Mouse (Mus musculus) lung, postnatal 36 days (tissue): ENCODE results near the gene Gm10642.
A peak's percentile ranks its signal among the peaks of the same experiment; 100 is the strongest.

Experiments
- DNase-seq: peaks from one replicate; pipeline ENCODE4 v3.0.0; 2022; ENCODE audit warnings: mixed read lengths

Gm10642 gene

DNA sequence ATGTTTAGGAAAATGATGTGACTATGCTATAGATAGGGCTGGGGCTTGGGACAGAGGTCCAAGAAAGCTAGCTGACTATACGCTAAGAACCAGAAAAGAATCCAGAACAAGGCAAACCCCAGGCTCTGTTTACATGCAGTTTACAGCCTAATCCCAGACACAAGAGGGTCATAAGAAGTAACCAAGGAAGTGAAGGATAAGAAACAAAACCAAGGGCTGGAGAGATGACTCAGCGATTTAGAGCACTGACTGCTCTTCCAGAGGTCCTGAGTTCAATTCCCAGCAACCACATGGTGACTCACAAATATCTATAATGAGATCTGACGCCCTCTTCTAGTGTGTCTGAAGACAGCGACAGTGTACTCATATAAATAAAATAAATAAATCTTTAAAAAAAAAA is 19.1 kb downstream of the Gm10642 start:
- DNase-seq: no peak

DNA sequence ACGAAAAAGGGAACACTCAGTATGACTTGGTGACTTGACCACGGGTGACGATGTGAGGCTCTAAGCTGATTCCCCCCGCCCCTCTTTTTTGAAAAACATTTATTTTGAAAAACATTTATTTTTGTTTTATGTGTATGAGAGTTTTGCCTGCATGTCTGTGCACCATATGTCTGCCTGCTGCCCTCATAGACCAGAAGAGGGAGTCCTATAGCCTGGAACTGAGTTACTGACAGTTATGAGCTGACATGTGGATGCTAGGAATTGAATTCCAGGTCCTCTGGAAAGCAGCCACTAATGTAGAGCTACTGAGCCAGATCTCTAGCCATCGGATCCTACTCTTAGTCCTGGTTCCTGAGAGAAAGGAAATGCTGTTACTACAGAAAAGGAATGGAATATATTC is 19.9 kb downstream of the Gm10642 start:
- no peak for DNase-seq

DNA sequence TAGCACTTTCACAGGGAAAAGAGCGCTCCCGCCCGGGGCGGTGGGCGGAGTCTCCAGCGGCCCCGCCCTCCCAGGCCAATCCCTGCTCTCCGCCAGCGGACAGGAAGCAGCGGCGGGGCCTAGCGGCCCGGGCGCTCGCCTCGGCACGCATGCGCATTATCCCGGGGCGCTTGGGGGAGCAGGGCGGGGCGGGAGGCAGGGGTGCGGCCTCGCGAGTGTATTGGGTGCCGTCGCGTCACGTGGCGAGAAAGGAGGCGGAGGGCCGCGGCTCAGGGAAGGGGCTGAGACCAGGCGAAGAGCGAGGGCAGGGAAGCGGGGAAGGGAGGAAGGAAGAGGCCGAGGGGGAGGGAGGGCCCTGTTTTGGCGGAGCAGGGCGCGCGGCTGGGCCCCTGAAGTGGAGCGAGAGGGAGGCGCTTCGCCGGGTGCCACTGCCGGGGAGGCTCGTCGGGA is 22.7 kb downstream of the Gm10642 start, which contains the start of gene Adam10:
Gene Adam10, plus strand, starts transcription at position 316 of the 450 bp plus-strand sequence.
- peak; percentile 99 for DNase-seq

DNA sequence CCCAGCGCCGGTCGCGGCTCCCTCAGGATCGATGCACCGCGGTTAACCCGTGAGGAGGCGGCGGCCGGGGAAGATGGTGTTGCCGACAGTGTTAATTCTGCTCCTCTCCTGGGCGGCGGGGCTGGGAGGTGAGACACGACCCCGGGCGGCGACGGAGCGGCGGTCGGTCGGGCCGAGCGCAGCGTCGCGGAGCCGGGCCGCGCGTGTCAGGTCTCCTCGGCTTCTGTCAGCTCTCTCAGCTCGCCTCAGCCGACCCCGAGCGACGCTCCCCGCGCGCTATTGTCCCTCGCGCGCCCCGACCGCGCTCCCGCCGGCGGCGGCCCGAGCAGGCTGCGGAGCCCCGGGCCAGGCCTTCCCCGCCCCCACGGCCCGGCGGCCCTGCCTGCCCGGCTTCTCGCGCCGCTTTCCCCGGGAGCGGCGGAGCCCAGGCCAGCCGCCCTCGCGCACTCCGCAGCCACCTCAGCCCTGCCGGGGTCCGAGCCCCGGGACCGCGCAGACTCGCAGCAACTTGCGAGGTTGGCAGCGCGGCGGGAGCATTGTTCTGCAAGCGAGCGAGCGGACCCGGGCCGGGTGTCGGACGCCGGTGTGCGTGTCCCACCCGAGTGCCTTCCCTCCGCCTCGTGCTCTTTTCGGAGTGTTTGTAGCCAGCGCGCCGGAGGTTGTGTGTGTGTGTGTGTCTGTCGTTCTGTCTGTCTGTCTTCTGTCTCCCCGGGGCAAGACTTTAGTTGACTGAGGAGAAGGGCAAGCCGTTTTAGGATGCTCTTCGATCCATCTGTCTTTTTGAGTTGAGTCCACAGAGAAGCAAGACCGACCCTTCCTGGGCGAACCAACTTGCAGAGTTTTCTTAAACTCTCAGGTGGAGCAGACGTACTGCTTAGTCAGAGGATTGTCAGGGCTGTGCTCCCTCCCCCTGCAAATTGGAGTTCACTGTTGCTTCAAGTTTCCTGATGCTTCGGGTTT is 23.4 kb downstream of the Gm10642 start:
- peak; percentile 37 for DNase-seq

DNA sequence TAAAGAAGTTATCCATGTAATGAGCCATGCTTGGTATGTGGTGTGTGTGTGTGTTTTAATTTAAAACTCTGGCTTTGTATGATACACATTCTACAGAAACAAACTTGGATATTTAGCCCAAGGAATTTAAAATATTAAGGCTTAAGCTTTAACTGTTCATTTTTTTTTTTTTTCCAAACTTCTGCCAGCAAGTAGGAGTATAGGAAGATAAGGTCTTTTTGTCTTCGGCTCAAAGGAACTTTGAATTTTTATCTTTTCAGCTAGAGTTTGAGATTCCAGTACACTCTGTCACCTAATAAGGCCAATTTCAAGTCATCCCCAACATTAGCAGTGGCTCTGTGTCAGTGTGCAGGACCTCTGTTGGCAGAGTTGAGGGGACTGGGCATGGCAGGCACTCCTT is 26.2 kb downstream of the Gm10642 start:
- DNase-seq: no peak

DNA sequence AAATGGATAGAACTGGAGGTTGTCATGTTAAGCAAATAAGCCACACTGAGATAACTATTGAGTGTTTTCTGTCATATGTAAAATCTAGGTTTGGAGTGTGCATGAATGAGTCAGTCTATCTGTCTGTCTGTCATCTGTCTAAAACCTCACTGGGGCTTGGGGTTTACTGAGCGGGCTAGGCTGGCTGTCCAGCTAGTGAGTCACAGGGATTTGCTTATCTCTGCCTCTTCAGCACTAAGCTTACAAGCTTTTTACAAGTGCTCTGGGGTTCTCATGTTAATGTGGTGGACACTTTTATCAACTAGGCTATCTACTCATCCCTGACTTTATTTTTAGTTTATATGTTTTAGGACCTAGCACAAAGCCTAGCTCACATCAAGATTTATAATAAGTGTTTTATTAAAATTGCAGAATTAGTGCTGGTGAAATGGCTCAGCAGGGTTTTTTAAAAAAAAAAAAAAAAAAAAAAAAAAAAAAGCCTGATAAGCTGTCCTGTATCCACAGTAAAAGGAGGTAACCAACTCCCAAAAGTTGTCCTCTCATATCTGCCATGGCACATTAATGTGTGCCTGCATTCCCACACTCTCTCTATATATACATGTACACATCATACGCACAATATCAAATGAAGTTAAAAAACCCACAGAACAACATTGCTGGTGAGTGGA is 32.4 kb downstream of the Gm10642 start:
- DNase-seq: no peak

DNA sequence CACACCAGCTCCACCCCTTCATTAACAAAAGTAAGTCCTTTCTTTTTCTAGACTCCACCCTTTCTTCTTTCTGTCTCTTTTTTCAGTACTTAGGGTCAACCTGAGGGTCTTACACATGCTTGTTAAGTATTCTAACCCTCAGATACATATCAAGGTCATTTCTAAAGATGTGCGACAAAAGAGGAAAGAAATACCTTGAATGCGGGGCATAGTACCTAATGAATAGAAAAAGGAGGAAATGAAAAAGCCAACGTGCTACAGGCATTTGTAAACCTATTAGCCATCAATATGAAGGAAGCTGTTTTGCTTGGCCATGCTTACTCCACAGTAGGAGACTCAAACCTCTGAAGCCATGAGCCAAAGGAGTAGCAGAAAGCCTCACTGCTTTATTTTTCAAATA is 33.9 kb downstream of the Gm10642 start:
- no peak for DNase-seq

DNA sequence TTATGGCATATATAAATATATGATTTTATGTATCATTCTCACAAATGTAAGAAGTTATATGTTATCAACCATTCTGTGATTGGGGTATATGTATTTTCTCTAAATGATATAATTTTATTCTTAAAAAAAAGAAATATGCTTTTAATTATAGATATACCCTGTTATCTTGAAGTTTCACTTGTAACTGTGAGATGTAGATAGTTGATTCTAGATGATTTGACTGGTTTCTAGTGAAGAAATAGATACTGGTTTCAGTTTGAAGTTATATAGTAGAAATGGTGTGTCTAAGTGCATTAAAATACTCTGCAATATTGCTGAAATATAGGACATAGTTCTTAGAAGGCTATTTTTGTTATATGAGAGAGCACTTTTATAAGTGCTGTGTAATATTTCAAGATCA is 34.5 kb downstream of the Gm10642 start:
- DNase-seq: no peak

DNA sequence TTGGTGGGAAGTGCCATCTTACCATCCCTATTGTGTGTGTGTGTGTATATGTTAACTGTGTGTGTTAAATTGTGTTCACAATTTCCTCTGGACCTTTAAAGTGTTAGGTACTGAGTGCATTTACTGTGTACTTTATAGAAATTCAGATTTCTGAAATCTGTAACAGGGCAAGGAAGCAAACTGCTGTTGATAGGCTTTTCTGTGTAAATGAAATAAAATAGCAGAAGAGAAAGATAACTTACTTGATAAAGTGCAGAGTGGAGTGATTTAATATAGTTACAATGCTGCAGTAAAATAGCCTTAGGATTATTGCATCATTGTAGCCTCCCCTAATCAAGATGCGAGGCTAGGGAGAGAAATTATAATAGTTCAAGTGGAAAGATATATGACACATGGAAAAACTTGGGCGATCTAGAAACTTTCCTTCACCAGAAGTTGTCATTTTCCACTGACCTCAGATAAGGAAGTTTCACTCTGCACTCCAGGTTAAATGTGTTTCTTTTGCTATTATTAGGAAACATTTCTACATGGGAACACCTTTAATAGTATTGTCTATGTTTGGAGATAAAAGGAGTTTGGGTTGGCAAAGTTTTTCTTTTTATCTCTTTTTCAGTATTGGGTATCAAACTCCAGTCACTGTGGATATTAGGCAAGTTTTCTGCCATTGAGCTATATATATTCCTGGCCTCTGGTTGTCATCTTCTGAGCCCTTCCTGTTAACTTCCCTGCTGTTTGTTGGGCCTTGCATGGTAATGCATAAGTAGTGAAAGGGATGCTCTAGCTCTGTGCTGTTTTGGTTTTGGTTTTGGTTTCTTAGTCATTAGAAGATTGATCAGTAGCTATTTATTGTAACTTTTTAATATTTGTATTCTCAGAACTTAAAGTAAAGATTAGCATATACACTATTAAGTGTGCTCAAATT is 36.0 kb downstream of the Gm10642 start:
- no peak for DNase-seq

DNA sequence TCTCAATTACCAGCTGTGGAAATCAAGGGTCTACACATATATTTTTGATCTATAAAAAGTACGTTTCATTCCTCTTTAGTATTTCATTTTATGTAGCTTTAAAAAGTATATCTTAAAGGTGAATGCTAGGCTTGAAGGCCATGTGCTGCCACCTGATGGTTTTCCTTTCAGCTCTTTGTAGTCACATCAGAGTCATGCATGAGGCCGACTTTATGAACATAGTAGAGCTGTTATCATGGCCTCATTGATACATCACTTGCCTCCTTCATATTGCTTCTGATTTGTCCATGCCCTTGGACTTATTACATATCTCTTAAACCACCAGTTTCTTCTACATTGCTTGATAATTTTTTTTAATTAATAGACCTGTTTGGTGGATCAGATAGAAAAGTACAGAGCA is 39.7 kb downstream of the Gm10642 start:
- no peak for DNase-seq

- DNase-seq: no peak
These were observed 42.0 kb downstream of the Gm10642 start for GRCm38 (mm10) chr9:70698090-70698489.

DNA sequence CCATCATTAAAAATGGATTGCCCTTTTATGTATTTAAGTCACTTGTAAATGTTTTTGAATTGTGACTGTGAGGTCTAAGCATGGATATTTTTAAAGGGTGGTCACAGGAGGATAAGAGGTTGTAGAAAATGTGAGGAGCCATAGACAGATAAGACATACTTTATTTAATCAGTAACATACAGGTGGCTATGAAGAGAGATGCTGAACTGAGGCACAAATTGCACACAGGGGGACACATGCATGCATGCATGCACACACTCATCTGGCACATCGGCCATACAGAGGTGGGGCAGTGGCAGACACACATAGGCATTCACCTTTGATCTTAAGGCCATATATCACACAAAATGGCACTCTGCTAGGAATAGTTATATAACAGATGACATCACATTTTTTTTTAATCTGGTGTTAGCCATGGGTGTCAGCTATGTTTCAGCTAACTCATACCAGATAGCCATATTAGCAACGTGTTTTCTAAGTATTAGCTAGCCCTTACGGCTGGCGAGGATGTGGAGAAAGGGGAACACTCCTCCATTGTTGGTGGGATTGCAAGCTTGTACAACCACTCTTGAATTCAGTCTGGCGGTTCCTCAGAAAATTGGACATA is 47.6 kb downstream of the Gm10642 start:
- DNase-seq: no peak

- DNase-seq: no peak
These were observed 50.4 kb downstream of the Gm10642 start for GRCm38 (mm10) chr9:70706444-70706843.
